Mouse (Mus musculus) limb, embryonic 12.5 days (tissue): Measurements from ENCODE around the gene Pam. TPM values are rescaled to one million over a fixed set of nuclear protein-coding genes. Genes with fewer than 3 reads are reported as not detected.
A peak's percentile ranks its signal among the peaks of the same experiment; 100 is the strongest.
"Not testable (repeated sequence)": the region's sequence is repeated elsewhere in the genome, so short reads cannot be mapped to it uniquely, and the experiment has no call there.

ENCODE experiments used
- ATAC-seq: fragments of 200-750 bp; cut with Nextera tagmentation; 2 replicates; pipeline ENCODE4 v1.8.0; 2017; ENCODE audit warnings: low read depth, moderate TSS enrichment; ENCODE audit not compliant: insufficient number of reproducible peaks, insufficient read depth, low FRiP score, low TSS enrichment
- H3K27ac ChIP-seq: fragments of 300-500 bp; sonication (generic); 2 replicates; pipeline ENCODE4 v1.5.1; 2016; ENCODE audit warnings: mild to moderate bottlenecking, moderate library complexity
- H3K27me3 ChIP-seq: fragments of 300-500 bp; sonication (generic); 2 replicates; pipeline ENCODE4 v1.6.1; 2016; ENCODE audit warnings: mild to moderate bottlenecking, moderate library complexity
- H3K36me3 ChIP-seq: fragments of 300-500 bp; sonication (generic); 2 replicates; pipeline ENCODE4 v1.6.1; 2016; ENCODE audit warnings: mild to moderate bottlenecking, moderate library complexity
- H3K4me1 ChIP-seq: fragments of 300-500 bp; sonication (generic); replicated peaks from 2 replicates; pipeline ENCODE4 v1.6.1; 2016
- H3K4me2 ChIP-seq: fragments of 300-500 bp; sonication (generic); 2 replicates; pipeline ENCODE4 v1.6.1; 2016; ENCODE audit warnings: mild to moderate bottlenecking, moderate library complexity
- H3K4me3 ChIP-seq: fragments of 300-500 bp; sonication (generic); replicated peaks from 2 replicates; pipeline ENCODE4 v1.5.1; 2016; ENCODE audit warnings: mild to moderate bottlenecking
- H3K9ac ChIP-seq: fragments of 300-500 bp; sonication (generic); replicated peaks from 2 replicates; pipeline ENCODE4 v1.6.1; 2016; ENCODE audit warnings: mild to moderate bottlenecking, moderate library complexity
- H3K9me3 ChIP-seq: fragments of 300-500 bp; sonication (generic); 2 replicates; pipeline ENCODE4 v1.6.1; 2016; ENCODE audit warnings: mild to moderate bottlenecking, moderate library complexity
- WGBS: fragments of 180-500 bp; shearing (Covaris S2); methylation state at CpG from one replicate; pipeline ENCODE4 v1.1.7; 2016; 5-methylcytosine and 5-hydroxymethylcytosine counted together
- polyA plus RNA-seq: library from polyadenylated mRNA; unstranded; fragments of >200 nt; fragmentation: Nextera tagmentation; extraction: Ambion mirVana; gene quantifications from 2 replicates; pipeline ENCODE4 v1.2.1, GENCODE M21; 2016

Gene Pam
- polyA plus RNA-seq, 1 experiment from 2014 or later: 33.0 TPM

GRCm38 (mm10) chr1:97960681-97961080 lies 134.8 kb downstream of the Pam start:
- Histone ChIP-seq H3K9ac (no peak overlapping the region), H3K9me3 (no peaks in the 10 kb centered on the region), H3K4me2 (no peak overlapping the region), H3K27ac (no peak overlapping the region), H3K4me3 (no peak overlapping the region), H3K4me1 (no peaks in the 10 kb centered on the region), H3K36me3 (no peaks in the 10 kb centered on the region), H3K27me3 (no peaks in the 10 kb centered on the region)
- WGBS: 76% methylated on average over 3 of the region's 3 CpGs
- ATAC-seq: no peak

- Histone ChIP-seq H3K4me1 (no peaks in the 10 kb centered on the region), H3K4me3 (no peak overlapping the region), H3K4me2 (no peak overlapping the region), H3K9ac (no peak overlapping the region), H3K9me3 (no peaks in the 10 kb centered on the region), H3K27ac (no peak overlapping the region), H3K27me3 (no peaks in the 10 kb centered on the region), H3K36me3 (no peaks in the 10 kb centered on the region)
- ATAC-seq: no peak
- 86% methylated on average over 6 of the region's 6 CpGs for WGBS
Measured at GRCm38 (mm10) chr1:97960124-97960523, 135.3 kb downstream of the Pam start.

- 79% methylated on average over 4 of the region's 4 CpGs for WGBS
- H3K27ac ChIP-seq: no peak overlapping the region
- H3K4me1 ChIP-seq: no peaks in the 10 kb centered on the region
- no peak for ATAC-seq
- H3K27me3 ChIP-seq: no peaks in the 10 kb centered on the region
- no peak overlapping the region for H3K9ac ChIP-seq
- H3K4me3 ChIP-seq: no peak overlapping the region
- no peak overlapping the region for H3K4me2 ChIP-seq
- no peaks in the 10 kb centered on the region for H3K9me3 ChIP-seq
- no peaks in the 10 kb centered on the region for H3K36me3 ChIP-seq
Measured at GRCm38 (mm10) chr1:97958759-97959158, 136.7 kb downstream of the Pam start.

DNA sequence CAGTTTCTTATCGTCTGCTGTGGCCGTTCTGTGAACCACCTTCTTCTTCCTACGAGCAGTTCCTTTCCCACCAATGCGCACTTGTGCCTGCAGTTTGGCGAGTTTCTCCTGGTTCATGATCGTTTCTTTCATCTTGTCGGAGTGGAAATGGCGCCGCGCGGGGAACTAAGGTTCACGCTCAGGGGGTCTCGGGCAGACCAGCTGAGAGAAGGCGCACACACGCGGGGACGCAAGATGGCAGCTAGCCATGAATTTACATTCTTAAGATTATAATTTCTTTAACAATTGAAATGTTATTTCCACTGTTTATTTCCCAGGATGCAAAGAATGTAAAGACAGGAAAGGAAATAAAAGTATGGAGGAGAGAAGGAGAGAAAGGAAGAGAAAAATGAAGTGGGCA lies 146.2 kb downstream of the Pam start:
- H3K4me3 ChIP-seq, H3K36me3 ChIP-seq, H3K4me1 ChIP-seq, H3K4me2 ChIP-seq, ATAC-seq, H3K9ac ChIP-seq, H3K9me3 ChIP-seq, H3K27me3 ChIP-seq, H3K27ac ChIP-seq: not testable (repeated sequence)
- WGBS: 88% methylated on average over 17 of the region's 17 CpGs

DNA sequence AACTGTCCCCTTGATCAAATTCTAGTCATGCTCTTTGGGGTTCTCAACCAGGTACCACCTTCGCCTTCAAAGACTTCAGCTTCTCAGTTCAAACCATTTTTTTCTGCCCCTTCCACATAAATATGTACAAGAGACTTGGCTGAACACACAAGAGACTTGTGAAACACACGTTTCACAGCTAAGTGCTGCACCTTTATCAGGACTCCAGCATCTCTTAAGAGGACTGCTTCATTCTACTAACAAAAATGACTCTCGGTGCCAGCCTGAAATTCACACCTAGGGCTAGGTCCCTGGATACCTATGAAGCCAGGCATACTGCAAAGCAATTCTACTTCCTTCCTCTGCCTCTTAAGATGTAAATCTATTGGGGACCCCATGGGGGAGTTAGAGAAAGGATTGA lies 148.3 kb downstream of the Pam start:
- peaks cover 9% of the 10 kb centered on the region for H3K4me1 ChIP-seq
- 72% methylated on average over 3 of the region's 3 CpGs for WGBS
- H3K4me2 ChIP-seq: no peak overlapping the region
- H3K9me3 ChIP-seq: no peaks in the 10 kb centered on the region
- no peak overlapping the region for H3K9ac ChIP-seq
- H3K27me3 ChIP-seq: no peaks in the 10 kb centered on the region
- no peaks in the 10 kb centered on the region for H3K36me3 ChIP-seq
- H3K27ac ChIP-seq: no peak overlapping the region
- no peak overlapping the region for H3K4me3 ChIP-seq
- ATAC-seq: no peak

DNA sequence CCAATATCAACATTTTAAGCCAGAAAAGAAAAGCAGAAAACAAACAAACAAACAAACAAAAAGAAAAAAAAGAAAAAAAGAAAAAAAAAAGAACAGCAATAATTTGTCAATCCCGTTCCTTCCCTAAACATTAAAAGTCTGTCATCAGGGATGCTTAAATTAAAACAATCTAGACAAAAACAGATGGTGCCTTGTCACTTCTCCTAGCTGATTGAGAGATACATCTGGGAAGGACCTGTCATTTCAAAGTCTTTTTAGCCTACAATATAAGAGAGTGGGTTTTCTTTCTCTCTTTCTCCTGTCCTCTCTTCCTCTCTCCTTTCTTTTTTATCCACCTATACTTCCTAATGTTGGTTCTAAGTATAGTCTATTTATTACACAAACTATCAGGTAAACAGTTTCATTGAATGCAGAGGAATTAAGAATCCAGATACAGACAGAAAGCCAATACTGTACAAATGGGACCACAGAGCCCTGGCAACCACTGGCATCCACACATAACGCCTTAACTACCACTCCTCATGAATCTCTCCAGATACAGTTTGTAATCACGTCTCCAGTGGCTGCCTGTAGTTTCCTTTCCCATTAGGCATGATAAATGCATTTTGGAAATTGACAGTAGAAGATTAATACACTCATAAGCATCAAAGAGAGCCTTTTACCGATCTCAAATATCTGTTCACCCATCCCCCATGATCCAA lies 151.4 kb downstream of the Pam start:
- Histone ChIP-seq H3K27me3 (no peaks in the 10 kb centered on the region), H3K4me2 (no peak overlapping the region), H3K9ac (no peak overlapping the region), H3K4me1 (peaks cover 9% of the 10 kb centered on the region), H3K27ac (no peak overlapping the region), H3K4me3 (no peak overlapping the region), H3K9me3 (no peaks in the 10 kb centered on the region), H3K36me3 (no peaks in the 10 kb centered on the region)
- WGBS: 65% methylated on average over 4 of the region's 4 CpGs
- ATAC-seq: no peak

- ATAC-seq: no peak
- 51% methylated on average over 4 of the region's 4 CpGs for WGBS
- H3K9me3 ChIP-seq: no peaks in the 10 kb centered on the region
- H3K36me3 ChIP-seq: no peaks in the 10 kb centered on the region
- H3K27ac ChIP-seq: peak overlapping the region; percentile 56; the same call in 1 of the 2 replicates
- no peaks in the 10 kb centered on the region for H3K27me3 ChIP-seq
- H3K4me2 ChIP-seq: no peak overlapping the region
- peaks cover 9% of the 10 kb centered on the region for H3K4me1 ChIP-seq
- no peak overlapping the region for H3K9ac ChIP-seq
- H3K4me3 ChIP-seq: no peak overlapping the region
Measured at GRCm38 (mm10) chr1:97943402-97943801, 152.0 kb downstream of the Pam start.

DNA sequence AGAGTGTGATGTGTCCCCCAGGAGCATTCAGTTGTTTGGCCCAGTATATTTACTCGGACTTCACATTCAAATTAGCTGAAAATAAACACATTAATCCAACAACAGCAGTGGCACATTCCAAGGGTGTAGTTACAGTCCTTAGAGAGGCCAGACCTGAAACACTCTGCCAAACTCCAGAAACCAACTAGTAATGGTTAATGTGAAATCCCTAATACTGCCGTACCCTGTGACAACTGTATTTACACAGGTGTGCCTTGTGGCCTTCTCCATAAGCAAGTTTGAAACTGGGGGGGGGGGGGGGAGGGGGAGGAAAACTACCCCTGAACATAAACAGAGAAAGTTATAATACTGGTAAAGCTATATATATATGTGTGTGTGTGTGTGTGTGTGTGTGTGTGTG lies 152.5 kb downstream of the Pam start:
- Histone ChIP-seq H3K27me3 (no peaks in the 10 kb centered on the region), H3K9ac (no peak overlapping the region), H3K4me1 (peaks cover 9% of the 10 kb centered on the region), H3K4me2 (no peak overlapping the region), H3K9me3 (no peaks in the 10 kb centered on the region), H3K27ac (no peak overlapping the region), H3K4me3 (no peak overlapping the region), H3K36me3 (no peaks in the 10 kb centered on the region)
- peak; percentile 18; the same call in 1 of the 2 replicates for ATAC-seq
- WGBS: 53% methylated on average over 2 of the region's 2 CpGs

GRCm38 (mm10) chr1:97938586-97938985 lies 156.9 kb downstream of the Pam start:
- Histone ChIP-seq H3K27ac (no peak overlapping the region), H3K4me3 (no peak overlapping the region), H3K36me3 (no peaks in the 10 kb centered on the region), H3K9ac (no peak overlapping the region), H3K4me2 (no peak overlapping the region), H3K27me3 (no peaks in the 10 kb centered on the region), H3K4me1 (peaks cover 8% of the 10 kb centered on the region), H3K9me3 (no peaks in the 10 kb centered on the region)
- ATAC-seq: no peak
- WGBS: 94% methylated on average over 3 of the region's 3 CpGs

DNA sequence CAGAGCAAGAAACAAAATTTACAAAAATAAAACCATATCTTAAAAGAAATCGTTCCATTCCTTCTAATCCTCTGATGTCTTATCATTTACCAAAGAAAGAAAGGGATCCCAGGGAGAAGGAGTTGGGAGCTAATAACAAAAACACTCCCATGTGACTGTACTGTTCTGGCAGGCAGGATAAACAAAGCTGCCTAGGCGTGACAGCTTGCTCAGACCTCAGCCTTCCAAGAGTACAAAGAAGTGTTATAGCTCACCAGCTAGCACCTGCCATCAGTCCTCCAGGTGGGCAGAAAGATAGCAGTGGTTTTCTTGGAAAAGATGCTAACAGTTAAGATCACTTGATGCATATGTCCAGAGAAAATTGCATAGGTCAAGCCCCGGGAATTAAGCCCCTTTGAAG lies 157.4 kb downstream of the Pam start:
- Histone ChIP-seq H3K36me3 (no peaks in the 10 kb centered on the region), H3K4me2 (no peak overlapping the region), H3K9ac (no peak overlapping the region), H3K27ac (no peak overlapping the region), H3K4me3 (no peak overlapping the region), H3K4me1 (peaks cover 4% of the 10 kb centered on the region; the same call in 1 of the 2 replicates), H3K9me3 (no peaks in the 10 kb centered on the region), H3K27me3 (no peaks in the 10 kb centered on the region)
- 70% methylated on average over 3 of the region's 3 CpGs for WGBS
- no peak for ATAC-seq

- no peaks in the 10 kb centered on the region for H3K36me3 ChIP-seq
- H3K4me1 ChIP-seq: no peaks in the 10 kb centered on the region; the same call in none of the 2 replicates
- H3K4me3 ChIP-seq: no peak overlapping the region
- H3K9ac ChIP-seq: no peak overlapping the region
- ATAC-seq: no peak
- H3K27me3 ChIP-seq: no peaks in the 10 kb centered on the region
- H3K4me2 ChIP-seq: no peak overlapping the region
- H3K9me3 ChIP-seq: no peaks in the 10 kb centered on the region
- H3K27ac ChIP-seq: no peak overlapping the region
Measured at GRCm38 (mm10) chr1:97934940-97935339, 160.5 kb downstream of the Pam start.

DNA sequence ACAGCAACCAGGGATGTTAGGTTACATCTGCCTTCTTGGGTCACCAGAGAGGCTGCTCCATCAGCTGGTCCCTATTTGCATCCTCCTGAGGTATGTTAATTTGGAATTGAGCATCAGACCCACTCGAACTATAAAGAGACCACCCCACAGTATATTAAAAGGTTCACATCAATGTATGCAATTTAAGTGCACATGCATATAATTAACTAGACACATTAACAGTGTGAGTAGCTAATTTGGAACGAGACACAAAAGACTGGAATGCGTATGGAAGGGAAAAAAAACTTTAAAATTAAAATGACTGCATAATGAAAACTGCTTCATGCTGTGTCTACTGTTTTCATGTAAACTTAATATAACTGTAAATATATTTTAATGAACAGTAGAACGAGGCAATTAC lies 164.2 kb downstream of the Pam start:
- no peaks in the 10 kb centered on the region for H3K9me3 ChIP-seq
- H3K4me3 ChIP-seq: no peak overlapping the region
- ATAC-seq: peak; percentile 48
- H3K4me1 ChIP-seq: peaks cover 4% of the 10 kb centered on the region; the same call in 1 of the 2 replicates
- no peak overlapping the region for H3K4me2 ChIP-seq
- H3K27me3 ChIP-seq: no peaks in the 10 kb centered on the region
- WGBS: 43% methylated on average over 4 of the region's 4 CpGs
- H3K9ac ChIP-seq: no peak overlapping the region
- no peaks in the 10 kb centered on the region for H3K36me3 ChIP-seq
- no peak overlapping the region for H3K27ac ChIP-seq
